Mouse (Mus musculus): ENCODE data around the gene Pcgf5.
"Not testable (repeated sequence)": the region's sequence is repeated elsewhere in the genome, so short reads cannot be mapped to it uniquely, and the experiment has no call there.

Gene Pcgf5

DNA sequence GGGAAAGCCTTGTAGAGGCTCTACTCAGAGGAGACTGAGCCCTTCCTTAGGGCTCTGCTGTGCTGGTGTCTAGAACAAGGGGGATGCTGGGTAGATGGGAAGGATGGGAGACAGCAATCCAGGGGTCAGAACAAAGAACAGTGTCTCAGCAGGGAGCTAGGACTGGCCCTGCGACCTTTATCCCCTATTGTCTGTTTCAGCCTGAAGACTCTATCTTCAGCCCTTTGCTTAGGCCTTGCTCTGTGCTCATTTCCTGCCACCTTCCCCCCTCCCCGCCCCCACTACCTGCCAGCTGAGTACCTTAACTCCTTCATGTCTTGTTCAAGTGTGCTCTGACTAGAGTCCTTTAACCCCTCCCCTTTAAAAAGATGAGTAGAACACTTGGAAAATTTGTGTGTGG, 36.3 kb downstream of the Pcgf5 start:
- DNase-seq (ENCODE audit: low read depth, low spot score): peak; percentile 79

DNA sequence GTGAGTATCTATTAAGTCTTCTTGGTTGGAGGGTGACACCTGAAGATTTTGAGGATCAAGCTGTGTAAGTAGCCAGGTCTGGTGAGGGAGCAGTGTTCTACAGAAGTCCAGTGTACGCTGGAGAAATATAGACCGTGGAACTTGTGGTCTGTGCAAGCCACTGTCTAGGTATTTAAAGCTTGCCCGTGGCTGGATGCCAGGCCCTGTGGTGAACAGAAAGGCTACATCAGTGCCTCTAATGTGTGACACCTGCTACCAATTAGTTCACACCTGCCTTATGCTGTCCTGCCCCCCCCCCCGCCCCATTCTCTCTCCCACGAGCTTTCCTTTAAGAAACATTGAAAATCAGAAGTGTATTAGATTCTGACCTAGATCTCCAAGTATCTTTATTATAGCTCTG, 40.4 kb downstream of the Pcgf5 start:
- no peak for DNase-seq (ENCODE audit: low read depth, low spot score)

DNA sequence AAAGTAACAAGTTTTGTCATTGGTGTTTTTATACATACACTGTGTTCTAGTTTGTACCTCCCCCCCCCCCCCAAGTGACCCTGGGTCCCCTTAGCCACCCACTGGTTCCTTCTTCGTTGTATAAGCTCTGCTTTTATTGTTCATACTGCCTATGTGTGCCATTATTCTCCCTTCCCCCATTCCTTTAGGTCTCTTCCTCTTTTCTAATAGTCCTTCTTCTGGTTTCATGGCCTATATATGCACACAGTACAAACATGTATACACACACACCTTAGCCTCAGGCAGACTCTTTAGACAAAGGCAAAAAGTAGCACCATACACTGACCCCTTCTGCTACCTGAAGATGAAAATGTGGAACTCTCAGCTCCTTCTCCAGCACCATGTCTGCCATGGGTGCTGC, 42.6 kb downstream of the Pcgf5 start:
- no peak for DNase-seq (ENCODE audit: low read depth, low spot score)

DNA sequence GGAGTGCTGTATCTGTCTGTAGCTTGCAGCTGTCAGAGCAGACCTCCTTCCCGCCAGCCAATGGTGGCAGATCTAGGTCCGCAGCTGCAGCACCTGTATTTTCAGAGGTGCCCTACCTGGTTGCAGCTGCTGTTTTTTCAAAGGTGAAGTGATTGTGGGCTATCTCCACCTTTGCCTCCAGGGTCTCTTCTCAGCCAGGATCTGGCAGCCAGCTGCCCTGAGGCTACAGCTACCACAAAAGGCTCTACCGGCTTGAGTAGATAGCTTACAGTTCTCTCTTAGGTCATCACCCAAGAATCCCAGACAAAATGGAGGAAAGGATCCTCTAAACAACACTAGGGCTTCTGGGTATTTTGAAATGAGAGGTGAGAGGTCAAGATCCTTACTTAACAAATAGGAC, 50.4 kb downstream of the Pcgf5 start:
- DNase-seq (ENCODE audit: low read depth, low spot score): peak; percentile 26

DNA sequence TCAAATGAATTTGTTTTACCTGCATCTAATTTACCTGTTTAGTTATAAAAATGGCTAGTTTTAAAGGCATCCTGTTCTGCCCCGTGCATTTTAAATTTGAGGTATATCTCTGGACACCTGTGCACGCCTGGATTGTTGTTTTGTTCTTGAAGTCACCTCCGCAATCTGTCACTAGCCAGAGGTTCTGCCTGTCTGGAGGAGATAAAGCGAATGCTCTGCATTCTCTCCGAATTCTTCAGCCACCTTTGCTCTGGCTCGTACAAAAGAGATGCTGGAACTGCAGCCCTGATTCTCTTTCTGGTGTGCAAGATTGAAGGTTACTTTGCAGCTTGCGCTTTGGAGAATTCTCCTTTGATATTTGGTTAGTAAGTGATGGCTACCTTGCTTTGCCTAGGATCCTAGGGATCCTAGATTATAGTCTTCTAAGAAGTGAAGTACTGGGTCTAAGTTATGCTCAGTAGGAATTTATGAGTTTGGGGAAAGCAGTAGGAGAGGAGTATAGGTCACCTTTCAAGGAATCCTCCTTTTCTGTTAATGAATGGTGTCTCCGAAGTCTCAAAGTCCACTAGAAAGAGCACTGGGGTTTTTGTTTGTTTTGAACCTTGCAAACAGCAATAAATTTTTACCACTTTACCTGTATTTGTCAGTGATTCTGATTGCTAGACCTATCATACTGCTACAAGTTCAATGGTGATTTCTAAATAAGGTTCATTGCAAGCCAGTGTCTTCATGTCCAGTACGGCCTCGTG, 60.4 kb downstream of the Pcgf5 start:
- no peak for DNase-seq (ENCODE audit: low read depth, low spot score)

DNA sequence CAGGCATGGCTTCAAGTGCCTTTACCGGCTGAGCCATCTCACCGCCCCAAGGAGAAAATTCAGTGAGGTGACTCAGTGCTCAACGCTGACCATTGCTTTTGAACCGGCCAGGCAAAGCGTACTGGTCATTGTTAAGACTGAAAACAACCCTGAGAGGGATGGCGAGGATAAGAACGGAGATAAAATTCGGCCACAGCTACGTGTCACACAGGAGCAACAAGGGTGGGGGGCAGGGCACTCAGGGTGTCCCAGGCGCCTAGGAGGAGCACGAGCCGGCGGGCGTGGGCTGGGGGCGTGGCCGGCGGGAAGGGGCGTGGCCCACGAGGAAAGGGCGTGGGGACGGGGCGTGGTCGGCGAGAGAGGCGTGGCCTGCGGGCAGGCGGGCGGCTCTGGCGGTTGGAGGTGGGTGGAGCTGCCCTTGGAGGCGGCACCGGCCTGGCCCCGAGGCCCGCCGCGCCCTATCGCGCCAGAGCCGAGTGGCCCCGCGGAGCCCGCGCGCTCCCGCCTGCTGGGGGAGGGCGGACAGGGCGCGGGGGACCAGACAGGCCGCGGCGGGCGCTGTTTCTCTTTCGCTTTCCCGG, 61.3 kb downstream of the Pcgf5 start:
- DNase-seq (ENCODE audit: low read depth, low spot score): peak; percentile 85

DNA sequence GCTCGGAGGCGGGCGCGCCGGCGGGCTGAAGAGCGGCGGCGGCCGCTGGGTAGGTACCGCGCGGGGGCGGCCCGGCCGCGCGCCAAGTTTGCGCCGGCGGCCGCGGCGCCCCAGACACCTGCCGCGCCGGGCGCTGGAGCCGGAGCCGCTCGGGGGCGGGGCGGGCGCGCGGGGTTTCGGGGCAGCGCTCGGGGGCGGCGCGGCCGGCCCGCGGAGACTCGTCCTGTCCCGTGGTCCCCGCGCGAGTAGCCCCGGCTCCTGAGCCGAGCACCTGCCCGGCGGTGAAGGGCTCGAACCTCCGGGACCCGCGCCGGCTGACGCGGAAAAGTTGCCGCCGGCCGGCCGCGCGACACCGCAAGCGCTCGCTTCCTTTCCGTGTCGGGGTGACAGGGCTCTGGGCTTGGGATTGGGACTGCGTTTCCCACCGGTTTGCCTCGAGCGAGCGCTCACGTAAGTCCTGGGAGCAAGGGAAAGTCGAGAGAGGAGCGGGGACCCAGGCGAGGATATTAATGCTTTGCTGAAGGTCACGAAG, 61.8 kb downstream of the Pcgf5 start:
- DNase-seq (ENCODE audit: low read depth, low spot score): peak; percentile 36

DNA sequence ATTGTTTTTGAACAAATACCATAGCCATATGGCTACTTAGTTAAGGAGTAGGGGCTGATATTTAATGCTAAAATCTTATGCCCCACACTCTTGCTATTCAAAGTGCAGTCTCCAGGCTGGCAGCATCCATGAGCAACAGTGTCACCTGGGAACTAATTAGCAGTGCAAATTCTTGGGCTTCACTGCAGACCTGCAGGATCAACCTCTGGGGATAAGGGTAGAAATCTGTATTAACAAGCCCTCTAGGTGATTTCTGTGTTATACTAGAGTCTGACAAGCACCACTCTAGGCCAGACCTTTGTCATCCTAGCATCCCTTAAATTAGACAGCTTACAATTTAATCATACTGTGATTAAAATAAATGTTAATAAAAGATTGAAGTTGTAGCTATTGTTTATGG, 71.8 kb downstream of the Pcgf5 start:
- DNase-seq (ENCODE audit: low read depth, low spot score): no peak

DNA sequence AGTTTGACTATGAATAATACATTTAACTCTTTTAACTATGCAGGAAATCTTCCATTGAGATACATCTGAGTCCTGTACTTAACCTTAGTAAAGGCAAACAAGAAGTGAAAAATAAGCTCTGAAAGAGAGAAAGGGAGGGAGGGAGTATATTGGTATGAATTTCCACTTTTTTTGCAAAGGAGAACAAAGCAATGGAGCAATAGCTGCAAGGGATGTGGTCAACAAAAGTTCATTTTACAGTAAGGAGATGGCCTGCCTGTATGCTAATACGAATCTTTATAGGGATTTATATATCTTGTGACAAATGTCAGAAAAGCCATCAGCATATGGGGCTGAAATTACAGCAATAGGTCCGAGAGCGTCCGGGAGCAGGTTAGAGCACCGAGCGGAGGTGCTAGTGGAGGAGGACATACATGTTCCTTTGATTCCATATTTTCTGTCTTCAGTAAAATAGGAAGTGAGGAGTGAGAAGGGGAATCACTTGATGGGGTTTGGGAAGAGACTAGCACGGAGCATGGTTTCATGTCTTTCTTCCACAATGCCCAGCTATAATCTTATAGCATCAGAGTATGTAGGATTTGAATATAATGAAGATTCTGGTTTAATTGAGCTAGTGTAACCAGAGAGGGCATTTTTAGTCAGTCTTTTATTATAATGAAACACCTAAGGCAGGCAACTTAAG, 79.2 kb downstream of the Pcgf5 start:
- no peak for DNase-seq (ENCODE audit: low read depth, low spot score)

DNA sequence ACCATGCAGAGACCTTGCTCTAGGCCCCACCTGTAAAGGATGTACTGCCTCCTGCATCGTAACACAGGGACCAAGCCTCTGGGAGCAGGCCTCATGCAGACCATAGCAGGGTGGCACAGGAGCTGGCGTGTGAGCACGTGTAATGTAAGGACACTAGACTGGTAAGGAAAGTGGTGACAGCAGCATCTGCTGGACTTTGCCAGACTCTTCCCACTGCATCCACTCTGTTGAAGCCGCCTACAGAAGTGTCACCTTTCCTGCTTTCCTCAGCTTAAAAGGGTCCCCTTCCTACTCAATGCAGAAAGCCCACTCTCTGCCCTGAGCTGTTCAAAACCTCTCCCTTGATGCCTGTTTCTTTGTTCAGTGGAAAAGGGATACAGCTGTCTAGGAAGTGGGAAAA, 80.0 kb downstream of the Pcgf5 start:
- DNase-seq (ENCODE audit: low read depth, low spot score): no peak

DNA sequence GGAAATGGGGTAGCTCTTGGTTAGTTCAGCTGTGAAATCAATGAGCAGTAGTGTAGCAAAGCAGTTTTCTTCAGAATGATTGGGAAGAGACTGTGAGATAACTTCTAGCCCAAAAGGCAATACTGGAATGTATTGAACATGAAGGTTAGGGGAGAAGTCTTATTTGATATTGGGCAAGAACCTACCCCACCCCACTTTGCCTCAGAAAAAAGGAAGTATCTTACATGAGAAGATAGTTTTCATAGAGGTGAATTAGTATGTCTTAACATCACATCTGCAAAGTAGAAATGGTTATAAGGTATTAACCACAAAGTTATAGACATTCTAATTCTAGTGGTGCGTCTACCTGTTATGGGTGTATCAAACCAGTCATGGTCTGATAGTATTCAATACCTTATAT, 81.2 kb downstream of the Pcgf5 start:
- no peak for DNase-seq (ENCODE audit: low read depth, low spot score)

DNA sequence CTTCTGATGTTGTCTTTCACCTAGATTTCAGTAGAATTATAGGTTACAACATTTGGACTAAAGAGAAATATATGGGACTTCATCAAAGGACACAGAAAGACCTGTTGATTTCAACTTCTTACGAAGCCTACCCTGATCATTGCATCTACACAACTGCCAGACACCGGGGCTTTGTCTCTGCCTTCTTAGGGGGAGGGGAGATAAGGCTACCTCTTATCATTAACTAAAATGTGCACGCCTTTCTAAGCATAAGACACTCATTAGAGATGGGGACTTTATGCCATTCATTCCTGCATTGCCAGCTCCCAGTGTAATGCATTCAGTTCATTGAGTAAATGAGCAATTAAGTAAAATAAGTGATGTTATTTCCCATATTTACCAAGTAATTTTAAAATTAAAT, 85.1 kb downstream of the Pcgf5 start:
- DNase-seq (ENCODE audit: low read depth, low spot score): no peak

DNA sequence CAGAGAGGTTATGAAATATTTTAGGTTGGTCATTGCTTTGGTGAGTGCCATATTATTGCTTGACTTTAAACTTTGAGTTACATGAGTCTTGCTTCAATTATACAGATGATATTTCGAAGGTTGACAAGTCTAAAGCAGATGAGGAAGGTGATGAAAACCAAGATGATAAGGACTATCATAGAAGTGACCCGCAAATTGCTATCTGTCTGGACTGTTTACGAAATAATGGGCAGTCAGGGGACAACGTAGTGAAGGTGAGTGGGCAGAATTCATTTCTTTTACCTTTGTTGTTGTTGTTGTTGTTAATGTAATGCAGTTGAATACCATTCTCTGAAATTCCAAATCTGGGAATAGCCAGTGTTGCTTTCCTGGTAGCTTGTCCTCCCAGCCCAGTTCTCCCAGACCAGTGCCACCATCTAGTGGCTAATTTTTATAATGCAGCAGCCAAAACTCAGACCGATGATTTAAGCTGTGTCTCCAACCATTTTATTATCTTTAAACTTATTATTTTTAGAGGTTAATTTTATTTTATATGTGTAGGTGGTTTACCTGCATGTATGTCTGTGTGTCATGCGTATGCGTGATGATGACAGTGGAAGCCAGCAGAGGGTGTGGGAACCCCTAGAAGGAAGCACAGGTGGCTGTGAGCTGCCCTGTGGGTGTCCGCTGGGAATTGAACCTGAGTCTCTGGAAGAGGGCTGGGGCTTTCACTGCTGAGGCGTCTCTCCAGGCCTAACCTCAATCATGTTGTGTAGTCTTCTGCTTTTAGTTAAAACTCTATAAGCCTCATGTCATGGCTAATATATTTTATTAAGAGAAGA, 92.0 kb downstream of the Pcgf5 start:
- DNase-seq (ENCODE audit: low read depth, low spot score): peak; percentile 26

DNA sequence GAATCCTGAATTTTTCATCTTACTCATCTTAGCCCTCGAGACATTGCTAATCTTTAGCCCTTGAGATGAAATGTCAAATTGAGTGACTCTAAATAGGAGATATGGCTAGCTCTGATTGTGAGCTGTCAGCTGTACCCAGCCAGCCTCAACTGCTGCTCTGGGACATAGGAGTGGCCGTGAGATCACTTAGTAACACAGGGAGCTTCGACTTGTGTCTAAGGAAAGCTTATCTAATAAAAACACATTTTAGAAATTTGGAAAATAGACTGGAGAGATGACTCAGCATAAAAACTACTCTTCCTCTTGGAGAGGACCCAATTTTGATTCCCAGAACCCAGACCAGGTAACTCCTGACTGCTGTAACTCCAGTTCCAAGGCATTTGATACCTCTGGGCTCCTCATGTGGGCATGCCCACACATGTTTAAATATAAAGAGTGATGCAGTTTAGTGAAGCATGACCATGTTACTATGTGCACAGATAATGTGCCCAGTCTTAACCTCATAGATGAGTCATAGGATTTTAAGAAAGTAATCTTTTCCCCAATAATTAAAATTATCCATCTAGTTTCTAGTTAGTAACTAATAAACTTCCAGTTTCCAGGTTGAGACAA, 103.0 kb downstream of the Pcgf5 start:
- DNase-seq (ENCODE audit: low read depth, low spot score): no peak

DNA sequence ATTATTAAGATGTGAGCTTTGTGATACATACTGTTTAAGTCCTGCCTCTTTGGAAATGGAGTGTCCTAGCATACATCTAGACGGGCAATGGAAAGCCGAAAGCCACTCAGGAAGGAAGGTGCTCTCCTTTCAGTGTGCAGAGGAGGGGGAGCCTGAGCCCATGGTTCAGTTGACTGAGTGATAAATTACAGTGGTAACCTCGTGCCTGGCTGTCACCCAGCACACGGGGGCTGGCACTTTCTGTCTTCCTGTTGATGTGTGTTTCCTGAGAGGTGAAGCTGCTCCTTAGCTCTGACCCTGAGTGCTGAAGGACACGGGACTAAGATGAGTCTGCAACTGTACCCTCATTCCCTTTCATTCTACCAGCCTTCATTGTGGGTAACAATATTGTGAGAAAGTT, 103.6 kb downstream of the Pcgf5 start:
- no peak for DNase-seq (ENCODE audit: low read depth, low spot score)

DNA sequence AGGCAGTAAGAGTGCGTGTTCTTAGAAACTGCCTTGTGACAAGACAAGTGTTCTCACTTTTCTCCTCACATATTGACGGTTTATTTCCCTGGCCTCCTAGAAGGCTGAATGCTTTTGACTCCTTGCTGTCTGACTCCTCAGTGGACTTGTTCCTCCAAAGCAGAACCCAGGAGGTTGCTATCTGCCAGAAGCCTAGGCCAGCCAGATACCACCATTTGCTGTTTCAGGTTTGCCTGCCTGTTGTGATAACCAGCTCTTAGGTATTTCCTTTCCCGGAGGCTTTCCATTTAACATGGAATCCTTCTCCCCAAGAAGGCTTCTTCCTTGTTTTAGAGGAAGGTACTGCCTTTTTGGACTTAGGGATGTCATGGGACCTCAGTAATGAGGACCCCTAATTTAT, 104.1 kb downstream of the Pcgf5 start:
- not testable (repeated sequence) for DNase-seq (ENCODE audit: low read depth, low spot score)

DNA sequence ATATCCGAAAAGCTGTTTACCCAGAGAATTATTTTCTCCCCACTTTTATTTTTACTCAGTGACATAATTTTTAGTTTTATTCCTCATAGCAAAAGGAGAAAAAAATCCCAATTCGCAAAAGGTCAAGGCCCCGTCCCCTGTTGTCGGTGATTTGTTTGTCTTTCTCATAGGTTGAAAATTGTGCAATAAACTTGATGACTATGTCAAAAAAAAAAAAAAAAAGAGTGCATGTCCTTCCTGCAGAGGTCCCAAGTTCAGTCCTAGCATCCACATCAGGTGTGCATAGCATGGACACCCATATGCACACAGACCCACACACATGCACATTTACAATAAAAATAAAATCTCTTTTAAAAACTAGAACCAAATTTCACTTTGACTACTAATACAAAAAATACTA, 105.3 kb downstream of the Pcgf5 start:
- DNase-seq (ENCODE audit: low read depth, low spot score): no peak

DNA sequence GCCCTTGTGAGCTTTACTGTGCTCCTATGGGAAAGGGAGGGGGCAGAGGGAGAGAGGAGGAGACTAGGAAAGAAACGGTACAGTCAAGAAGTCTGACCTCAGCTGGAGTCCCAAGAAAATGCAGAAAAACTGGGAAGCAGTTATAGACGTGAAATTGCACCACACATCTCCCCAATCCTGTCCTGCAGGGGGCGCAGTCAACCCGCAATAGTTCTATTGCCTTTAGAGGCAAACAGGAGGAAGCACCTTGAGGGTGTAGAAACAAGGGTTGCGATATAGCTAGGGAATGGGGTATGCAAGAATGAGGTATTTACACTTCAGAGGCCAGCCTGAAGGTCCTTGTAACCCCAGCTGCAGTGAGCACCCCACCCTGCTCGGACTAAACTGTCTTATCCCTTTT, 122.0 kb downstream of the Pcgf5 start:
- peak; percentile 84 for DNase-seq (ENCODE audit: low read depth, low spot score)

DNA sequence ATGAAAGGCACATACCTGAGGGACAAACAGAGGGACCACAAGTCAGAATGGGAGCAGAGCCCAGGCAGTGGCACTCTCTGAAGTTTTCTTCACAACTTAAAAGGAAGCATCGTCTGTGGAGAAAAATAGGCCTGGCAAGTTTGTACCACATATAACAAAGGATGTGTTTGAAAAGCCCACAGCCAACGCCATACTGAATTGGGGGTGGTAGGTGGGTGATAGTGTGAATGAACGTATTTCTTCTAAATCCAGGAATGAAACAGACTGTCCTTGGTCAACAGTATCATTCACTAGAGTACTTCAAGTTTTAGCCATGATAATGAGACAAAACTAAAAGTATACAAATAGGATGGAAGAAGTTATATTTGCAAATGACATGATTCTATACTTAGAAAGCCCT, 123.2 kb downstream of the Pcgf5 start:
- DNase-seq (ENCODE audit: low read depth, low spot score): no peak

DNA sequence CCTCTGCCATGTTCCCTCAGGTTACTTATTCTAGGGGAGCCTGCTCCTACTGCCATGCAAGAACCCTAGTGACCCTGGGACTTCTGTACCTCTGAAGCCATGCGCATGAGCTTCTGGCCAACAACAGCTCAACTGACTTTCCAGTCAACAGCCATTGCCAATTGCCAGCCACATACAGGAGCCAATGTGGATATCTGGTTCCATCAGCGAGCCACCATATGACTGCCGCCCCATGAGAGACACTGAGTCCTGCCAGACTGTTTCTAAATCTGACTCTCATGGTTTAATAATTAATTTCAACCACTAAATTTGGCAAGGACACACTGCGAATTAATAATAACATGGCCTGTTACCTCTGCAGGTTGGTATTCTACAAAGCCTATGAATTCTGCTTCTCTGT, 128.5 kb downstream of the Pcgf5 start:
- DNase-seq (ENCODE audit: low read depth, low spot score): no peak

DNA sequence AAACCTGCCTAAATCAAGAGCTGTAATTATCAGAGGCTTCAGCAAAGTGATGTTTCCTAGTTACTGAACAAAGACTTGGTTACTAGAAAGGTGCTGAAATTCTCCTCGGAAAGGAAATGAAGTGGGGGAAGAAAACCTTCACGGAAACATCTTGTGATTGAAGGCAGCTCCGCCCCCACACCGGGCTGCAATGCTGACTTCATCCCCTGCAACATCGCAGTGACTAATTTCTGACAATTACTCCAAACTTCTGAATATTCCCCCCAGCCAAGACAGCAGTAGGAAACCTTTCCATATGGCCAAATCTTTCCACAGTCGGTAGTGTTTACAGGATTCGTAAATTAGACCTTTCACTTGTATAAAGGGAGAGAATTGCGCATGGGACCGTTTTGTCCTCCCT, 129.0 kb downstream of the Pcgf5 start:
- DNase-seq (ENCODE audit: low read depth, low spot score): no peak

DNA sequence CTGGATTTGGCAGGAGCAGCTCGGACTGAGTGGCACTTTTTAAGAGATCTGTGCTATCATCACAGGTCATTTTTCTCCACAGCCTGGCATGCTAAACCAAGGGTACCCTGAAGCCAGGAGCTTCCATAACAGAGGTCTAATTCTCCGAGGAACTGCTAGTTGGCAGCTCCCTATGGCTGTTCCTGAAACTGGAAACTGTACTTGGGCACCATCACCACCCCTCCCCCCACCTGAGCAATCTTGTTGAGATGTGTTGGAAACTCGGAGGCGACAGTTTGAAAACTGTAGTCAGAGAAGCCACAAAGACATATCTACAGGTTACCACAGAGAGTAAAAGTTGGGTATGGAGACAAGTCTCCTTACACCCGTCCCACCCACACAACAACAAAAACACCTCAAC, 129.6 kb downstream of the Pcgf5 start:
- peak; percentile 12 for DNase-seq (ENCODE audit: low read depth, low spot score)

Measured in ES-CJ7 (cell line).